Mouse (Mus musculus): ENCODE data around the gene Hectd3.

- TF ChIP-seq MYC (IDR thresholded peaks at IDR 0.05; ENCODE audit: low read depth, low read length) (no peak), JUN (IDR thresholded peaks at IDR 0.05; ENCODE audit: insufficient read depth, low read depth, low read length) (no peak), CTCF (conservative IDR thresholded peaks at IDR 0.05 in 1 of 2, IDR thresholded peaks at IDR 0.05 in 1 of 2; ENCODE audit: low read depth in 2 of 2, low read length in 2 of 2) (no peak), POLR2A (IDR thresholded peaks at IDR 0.05; ENCODE audit: low read depth, low read length) (no peak), ZKSCAN1 (IDR thresholded peaks at IDR 0.05; ENCODE audit: borderline replicate concordance, low read depth, low read length) (no peak), ZNF384 (IDR thresholded peaks at IDR 0.05; ENCODE audit: low read depth, low read length) (no peak), EP300 (IDR thresholded peaks at IDR 0.05; ENCODE audit: low read length) (no peak), HCFC1 (IDR thresholded peaks at IDR 0.05; ENCODE audit: low read depth, low read length) (no peak), ETS1 (conservative IDR thresholded peaks at IDR 0.05; ENCODE audit: low read depth, low read length) (no peak), SMC3 (IDR thresholded peaks at IDR 0.05; ENCODE audit: low read depth, low read length) (no peak)
These were observed 45.0 kb downstream of the Hectd3 start for GRCm38 (mm10) chr4:117039925-117040687.

Measured in CH12.LX (cell line).